Mouse (Mus musculus) retina, postnatal 1 day (tissue): ENCODE data around the gene Clcnkb.
A peak's percentile ranks its signal among the peaks of the same experiment; 100 is the strongest.

Source experiments
- DNase-seq: peaks from one replicate; pipeline ENCODE4 v3.0.0-alpha.2; 2012

The Clcnkb gene

GRCm38 (mm10) chr4:141415924-141416323 lies at the start of gene Clcnkb:
Gene Clcnkb (minus strand): TSS chr4:141416014.
- DNase-seq, result no peak

DNA sequence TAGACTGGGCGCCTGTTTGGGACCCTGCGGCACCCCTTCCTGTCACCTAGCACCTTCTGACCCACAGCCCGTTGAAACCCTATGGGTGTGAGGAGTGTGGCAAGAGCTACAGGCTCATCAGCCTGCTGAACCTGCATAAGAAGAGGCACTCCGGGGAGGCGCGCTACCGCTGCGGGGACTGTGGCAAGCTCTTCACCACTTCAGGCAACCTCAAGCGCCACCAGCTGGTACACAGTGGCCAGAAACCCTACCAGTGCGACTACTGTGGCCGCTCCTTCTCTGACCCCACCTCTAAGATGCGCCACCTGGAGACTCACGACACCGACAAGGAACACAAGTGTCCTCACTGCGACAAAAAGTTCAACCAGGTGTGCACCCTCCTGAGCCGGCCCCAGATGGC lies 48.9 kb upstream of the Clcnkb start:
- DNase-seq, result no peak

- DNase-seq, result no peak
Observed at GRCm38 (mm10) chr4:141463472-141463871, 47.7 kb upstream of the Clcnkb start.

DNA sequence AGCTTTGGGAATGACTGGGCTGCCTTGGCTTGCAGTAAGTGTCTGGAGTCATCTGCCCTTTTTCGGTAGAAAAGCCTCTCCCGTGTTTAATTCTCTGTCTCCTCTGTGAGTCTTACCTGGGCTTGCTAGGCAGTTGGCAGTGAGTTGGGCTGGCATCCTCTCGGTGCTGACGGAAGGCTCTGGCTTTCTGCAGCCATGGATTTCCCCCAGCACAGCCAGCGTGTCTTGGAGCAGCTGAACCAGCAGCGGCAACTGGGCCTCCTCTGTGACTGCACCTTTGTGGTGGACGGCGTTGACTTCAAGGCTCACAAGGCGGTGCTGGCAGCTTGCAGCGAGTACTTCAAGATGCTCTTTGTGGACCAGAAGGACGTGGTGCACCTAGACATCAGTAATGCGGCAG lies 45.8 kb upstream of the Clcnkb start:
- no peak for DNase-seq

- DNase-seq, result peak; percentile 56
Observed at GRCm38 (mm10) chr4:141461088-141461487, 45.3 kb upstream of the Clcnkb start.

DNA sequence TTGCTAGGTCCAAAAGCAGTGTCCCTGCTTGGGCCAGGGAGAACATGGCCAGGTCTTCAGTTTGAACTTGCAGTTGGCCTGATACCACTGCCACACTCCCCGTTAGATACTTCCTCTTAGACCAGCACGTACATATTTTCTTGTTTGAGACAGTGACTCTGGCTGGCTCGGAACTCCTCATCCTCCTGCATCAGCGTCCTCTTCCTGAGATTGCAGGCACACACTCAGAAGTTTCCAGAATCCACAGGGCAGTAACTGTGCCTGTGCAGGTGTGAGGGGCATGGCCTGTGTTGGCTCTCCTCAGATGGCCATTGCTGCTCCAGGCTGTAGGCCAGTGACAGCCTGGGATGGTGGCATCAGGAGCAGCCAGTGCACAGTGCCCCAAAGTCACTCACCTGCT lies 44.7 kb upstream of the Clcnkb start:
- DNase-seq, result no peak

DNA sequence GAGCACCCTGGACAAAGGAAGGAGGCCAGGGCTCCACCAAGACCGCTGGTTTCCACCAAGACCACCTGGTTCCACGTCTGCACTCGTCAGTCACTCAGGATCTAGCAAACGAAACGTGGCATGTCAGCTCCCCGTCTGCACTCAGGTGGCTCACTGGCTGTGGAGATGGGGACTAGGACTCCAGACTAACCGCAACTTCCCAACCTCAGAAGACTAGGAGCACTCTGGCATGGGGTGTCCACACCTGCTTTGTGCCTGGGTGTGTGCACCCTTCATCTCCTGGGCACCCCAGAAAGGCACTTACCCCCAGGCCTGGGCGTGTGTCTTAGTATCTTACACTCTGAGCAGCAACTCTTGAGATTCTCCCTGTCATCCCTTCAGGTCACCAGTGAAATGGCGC lies 44.0 kb upstream of the Clcnkb start:
- DNase-seq, result no peak

- DNase-seq, result no peak
Observed at GRCm38 (mm10) chr4:141458888-141459287, 43.1 kb upstream of the Clcnkb start.

DNA sequence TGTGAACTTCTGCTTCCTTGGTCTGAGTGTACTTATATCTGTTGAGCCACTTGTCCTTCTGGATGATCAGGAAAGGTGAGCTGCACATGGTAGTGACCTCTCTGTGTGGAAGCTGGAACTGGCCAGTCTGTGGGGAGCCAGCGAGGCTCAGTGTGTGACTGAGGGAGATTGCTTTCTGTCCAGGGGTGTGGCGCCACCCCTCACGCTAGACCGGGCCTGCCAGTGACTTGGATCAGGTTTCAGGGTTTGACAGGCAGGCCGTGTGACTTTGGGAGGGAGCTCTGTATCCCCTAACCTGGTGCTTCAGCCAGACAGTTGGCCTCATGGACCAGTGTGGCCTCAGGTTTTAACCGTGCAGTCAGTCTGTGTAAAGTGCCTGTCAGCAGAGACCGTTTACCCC lies 42.4 kb upstream of the Clcnkb start:
- peak; percentile 42 for DNase-seq

DNA sequence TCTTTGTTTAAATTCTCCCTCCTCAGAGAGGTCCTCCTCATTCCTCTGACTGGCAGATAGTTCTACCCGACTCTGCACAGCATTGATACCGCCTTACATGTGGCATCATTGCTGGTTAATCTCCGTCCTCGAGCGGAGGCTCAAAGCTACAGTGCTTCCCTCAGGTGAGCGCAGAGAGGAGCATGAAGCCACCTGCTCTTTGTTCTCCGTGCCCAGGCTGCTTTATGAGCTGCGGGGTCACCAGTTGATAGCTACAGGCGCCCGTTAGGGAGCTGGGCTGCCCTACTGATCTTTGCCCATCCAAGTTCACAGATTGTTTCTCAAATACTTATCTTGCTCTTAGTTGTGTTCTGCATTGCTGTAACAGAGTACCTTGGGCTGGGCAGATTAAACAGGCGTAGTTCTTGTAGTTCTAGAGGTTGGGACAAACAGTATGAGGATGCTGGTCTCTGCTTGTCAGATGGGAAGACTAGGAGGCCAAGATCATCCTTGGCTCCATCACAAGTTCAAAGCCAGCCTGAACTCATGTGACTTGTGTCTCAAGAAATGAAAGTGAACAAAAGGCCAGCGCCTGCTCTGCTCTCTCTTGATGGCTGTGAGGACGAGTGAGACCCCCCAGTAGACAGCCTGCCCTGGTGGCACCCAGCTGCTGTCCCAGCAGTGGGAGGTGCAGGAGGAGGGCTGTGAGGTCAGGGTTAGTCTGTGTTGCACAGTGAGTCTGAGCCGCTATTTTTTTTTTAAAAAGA lies 40.6 kb upstream of the Clcnkb start:
- no peak for DNase-seq

DNA sequence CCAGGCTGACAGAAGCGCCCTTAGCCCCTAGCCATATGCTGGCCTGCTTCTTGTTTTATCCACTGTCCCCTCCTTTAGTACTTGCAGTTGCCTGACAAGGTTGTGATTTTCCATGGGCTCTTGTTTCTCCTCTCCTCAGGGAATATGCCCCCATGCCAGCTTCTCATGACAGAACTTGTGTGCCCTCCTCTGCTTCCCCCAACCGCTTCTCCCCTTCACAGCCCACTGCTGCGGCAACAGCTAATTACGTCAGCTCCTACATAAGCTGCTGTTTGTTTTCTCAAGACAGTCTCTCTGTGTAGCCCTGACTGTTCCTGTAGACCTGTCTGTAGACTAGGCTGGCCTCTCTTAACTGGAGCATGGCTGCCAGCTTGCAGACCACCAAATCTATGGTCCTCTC lies 39.7 kb upstream of the Clcnkb start:
- no peak for DNase-seq

DNA sequence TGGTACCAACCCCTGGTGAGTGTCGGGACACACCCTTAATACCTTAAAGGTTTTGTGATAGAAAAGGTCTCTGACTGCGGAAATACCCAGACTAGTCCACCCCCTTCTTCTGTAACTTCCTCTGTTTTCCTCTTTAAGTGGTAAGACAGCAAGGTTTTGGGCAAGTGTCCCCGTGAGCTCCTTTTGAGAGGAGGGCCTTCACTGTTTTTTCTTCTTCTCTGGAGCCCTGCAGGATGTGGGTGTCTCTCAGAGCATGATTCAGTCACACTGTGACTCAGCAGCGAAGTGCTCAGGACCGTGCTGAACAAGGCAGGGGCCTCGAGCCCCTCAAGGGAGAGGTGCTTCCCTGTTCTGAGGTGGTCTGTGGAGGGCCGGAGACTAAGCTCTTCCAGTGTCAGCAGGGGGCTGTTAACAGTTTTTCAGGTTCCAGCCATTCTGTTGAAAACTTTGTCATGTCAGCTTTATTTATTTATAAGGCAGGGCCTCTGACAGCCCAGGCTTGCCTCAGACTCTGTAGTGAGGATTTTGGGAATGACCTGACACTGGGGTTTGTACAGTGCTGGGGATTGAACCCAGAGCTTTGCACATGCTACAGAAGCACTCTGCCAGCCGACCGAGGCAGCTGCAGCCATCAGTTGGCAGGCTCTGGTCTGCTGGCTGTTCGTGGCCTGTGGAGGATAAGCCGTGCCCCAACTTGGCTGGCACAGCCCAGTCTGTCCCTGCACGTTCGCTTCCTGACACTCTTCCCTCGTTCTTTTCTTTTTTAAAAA lies 39.0 kb upstream of the Clcnkb start:
- DNase-seq, result no peak

DNA sequence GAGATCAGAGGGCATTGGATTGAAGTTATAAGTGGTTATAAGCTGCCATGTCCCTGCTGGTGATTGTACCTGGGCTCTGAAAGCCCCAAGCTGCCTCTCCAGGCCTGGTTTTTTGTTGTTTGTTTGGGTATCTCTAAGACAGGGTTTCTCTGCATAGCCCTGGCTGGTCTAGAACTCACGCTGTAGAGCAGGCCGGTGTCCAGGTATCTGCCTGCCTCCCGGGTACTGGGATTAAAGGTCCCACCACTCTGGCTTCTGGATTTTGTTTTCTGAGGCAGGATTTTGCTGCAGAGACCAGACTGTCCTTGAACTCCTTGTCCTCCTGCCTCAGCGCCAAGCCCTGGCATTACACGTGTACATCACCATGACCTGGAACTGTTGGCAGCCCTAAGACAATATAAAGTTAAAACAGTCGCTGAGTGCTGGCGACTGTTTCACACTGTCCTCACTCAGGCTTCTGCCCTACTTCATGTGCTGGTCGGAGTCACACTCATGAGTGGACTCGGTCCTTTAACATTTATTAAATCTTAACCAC lies 36.2 kb upstream of the Clcnkb start:
- DNase-seq, result no peak

- no peak for DNase-seq
Observed at GRCm38 (mm10) chr4:141451251-141451650, 35.4 kb upstream of the Clcnkb start.

GRCm38 (mm10) chr4:141446211-141446610 lies 30.4 kb upstream of the Clcnkb start:
- DNase-seq, result no peak

- DNase-seq, result no peak
Observed at GRCm38 (mm10) chr4:141445328-141445720, 29.5 kb upstream of the Clcnkb start.

DNA sequence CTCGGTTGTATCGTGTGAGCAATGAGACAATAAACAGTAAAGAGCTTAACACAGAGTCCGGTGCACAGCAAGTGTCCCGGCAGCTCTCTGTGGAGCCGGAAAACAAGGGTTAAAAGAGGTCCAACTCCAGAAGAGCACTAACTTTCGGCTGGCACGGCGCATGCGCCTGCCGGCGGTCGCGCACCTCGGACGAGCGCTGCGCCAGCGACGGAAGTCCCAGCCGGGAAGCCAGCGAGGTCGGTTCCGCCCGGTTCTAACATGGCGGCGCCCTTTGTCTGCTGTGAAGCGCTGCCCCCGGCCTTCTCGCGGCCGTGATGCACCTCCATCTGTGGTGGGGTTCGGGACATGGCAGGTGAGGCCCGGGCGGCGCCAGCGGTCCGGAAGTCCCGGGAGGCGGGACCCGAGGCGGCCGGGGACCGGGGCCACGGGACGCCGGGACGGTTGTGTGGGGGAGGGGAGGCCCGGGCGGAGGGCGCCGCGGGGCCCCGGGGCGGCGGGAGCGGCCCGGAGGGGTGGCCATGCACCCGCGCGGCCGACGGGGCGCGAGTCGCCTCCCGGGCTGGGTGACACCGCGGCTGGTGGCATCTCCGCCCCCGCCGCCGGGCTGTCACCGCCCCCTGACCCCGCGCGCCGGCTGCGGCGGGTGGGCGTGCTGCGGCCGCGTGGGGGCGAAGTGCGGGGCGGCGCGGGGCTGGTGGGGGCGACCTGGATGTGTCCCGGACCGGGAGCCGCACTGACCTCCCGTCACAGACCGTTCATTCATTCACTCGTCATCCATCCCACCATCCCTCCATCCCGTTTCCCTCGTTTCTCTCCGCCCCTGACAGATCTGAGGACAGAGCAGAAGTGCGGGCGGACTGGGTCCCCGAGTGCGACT lies 28.9 kb upstream of the Clcnkb start, which contains the start of gene Zbtb17:
TSS of gene Zbtb17 (plus strand) at position 204 of the 877 bp plus-strand sequence.
- DNase-seq, result peak; percentile 93

GRCm38 (mm10) chr4:141443641-141444429 lies 28.0 kb upstream of the Clcnkb start:
- no peak for DNase-seq

GRCm38 (mm10) chr4:141440877-141441276 lies 25.1 kb upstream of the Clcnkb start:
- no peak for DNase-seq

DNA sequence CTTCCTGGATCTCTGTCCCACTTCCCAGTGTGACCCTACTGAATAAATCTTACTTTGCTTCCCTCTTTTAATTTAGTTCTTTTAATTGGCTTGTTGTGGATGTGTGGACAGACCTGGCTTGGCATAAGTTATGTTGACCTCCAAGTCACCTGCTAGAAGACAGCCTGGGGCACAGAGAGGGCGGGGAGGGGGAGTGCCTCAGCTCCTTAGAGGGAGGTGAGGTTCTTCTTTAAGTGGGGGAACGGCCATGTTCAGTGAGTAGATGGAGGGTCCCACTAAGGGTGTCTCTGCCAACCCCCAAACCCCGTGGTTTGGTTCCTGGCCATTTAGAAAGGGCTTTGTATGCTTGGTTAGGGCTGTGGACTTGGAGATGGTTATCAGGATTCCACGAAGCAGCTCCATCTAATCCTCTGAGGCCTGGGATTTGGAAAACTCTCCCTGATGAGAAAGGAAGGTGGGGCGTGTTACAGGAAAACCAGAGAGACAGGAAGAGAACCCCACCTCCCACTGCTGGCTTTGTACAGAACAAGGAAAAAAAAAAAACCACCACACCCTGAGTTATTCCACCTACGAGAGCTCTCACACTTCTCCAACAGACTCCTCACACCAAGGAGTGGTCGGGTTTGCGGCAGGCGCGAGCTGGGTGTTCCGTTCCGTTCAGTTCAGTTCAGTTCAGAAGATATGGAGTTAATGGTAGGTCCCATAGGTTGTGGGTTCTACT lies 23.4 kb upstream of the Clcnkb start:
- DNase-seq, result no peak

GRCm38 (mm10) chr4:141435974-141436373 lies 20.2 kb upstream of the Clcnkb start, which contains the start of gene Srarp:
Gene Srarp (minus strand): TSS chr4:141436105.
- no peak for DNase-seq
